Mouse (Mus musculus) megakaryocyte, adult 5-6 weeks (primary cell): Measurements from ENCODE around the gene Ptges. TPM values are rescaled to one million over a fixed set of nuclear protein-coding genes. Genes with fewer than 3 reads are reported as not detected.

ENCODE experiments used
- ATAC-seq: 2 replicates; pipeline ENCODE4 v1.8.0; 2016; ENCODE audit warnings: mild to moderate bottlenecking, inconsistent platforms; ENCODE audit not compliant: poor library complexity, severe bottlenecking
- total RNA-seq, 2 experiments: library from RNA; stranded (forward) in 1 of 2; stranded (reverse) in 1 of 2; fragments of 153-499, 151-499 nt in 1 of 2; fragments of 221-1000, 200-1000 nt in 1 of 2; gene quantifications; 2 replicates each; pipeline versions ENCODE4 v1.2.3 to v1.2.4; 2015 to 2017

Ptges gene
- total RNA-seq, 2 experiments from 2014 or later = 0.67 to 0.77 TPM

DNA sequence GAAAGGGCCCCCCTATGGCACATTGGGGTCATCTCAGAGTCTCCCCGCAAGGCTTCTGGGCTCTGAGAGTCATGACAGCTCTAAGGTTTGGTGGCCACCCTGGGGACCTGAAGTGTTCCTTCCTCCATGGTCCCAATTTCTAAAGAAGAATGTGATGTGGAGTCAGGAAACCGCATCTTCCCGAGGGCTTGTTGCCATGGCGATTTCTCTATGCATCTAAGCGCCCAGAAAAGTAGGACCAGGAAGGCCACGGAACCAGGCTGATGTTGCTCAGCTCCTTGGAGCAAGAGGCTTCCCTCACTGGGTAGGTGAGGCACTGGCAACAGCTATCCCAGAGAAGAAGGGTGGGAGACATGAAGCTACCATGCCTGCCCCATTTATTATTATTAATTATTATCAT is 72.6 kb downstream of the Ptges start:
- no peak for ATAC-seq

GRCm38 (mm10) chr2:30852771-30853313 is 76.8 kb downstream of the Ptges start:
- ATAC-seq = no peak

- ATAC-seq = no peak
Measured at GRCm38 (mm10) chr2:30850581-30850980, 79.1 kb downstream of the Ptges start.

DNA sequence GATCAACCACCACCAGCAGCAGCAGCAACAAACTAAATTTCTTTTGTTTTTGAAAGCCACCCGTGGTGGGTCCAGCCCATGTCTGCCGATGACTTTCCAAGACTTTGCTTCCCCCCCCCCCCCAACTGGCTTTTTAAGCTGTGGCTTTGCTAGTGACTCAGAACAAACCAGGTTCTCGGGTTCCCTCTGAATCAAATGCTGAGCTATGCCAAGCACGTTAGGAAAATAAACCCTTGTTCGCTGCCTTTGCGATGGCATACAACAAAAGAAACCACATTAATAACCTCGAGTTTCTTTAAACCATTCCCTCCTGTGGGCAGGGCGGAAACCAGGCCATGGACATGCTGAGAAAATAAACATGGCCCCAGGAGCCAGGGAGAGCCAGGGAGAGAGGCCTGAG is 81.5 kb downstream of the Ptges start:
- no peak for ATAC-seq

DNA sequence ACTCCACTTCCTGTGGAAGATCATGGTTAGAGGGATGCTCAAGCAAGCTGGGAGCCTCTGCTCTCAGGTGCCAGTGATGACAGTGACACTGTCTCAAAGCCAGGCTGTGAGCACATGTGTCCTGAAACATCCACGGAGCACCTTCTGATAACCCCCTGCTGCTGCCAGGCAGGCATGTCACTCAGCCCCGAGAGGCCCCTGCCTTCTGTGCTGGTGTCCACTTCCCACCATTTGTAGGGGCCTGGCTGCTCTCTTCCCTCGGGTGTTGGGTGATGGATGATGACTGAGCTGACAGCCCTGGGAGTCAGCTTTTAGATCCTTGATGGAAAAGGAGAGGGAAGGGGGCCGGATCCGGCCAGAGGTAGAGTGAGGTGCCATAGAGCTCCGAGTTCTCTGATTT is 82.9 kb downstream of the Ptges start:
- ATAC-seq = no peak

- no peak for ATAC-seq
Measured at GRCm38 (mm10) chr2:30846236-30846635, 83.4 kb downstream of the Ptges start.

DNA sequence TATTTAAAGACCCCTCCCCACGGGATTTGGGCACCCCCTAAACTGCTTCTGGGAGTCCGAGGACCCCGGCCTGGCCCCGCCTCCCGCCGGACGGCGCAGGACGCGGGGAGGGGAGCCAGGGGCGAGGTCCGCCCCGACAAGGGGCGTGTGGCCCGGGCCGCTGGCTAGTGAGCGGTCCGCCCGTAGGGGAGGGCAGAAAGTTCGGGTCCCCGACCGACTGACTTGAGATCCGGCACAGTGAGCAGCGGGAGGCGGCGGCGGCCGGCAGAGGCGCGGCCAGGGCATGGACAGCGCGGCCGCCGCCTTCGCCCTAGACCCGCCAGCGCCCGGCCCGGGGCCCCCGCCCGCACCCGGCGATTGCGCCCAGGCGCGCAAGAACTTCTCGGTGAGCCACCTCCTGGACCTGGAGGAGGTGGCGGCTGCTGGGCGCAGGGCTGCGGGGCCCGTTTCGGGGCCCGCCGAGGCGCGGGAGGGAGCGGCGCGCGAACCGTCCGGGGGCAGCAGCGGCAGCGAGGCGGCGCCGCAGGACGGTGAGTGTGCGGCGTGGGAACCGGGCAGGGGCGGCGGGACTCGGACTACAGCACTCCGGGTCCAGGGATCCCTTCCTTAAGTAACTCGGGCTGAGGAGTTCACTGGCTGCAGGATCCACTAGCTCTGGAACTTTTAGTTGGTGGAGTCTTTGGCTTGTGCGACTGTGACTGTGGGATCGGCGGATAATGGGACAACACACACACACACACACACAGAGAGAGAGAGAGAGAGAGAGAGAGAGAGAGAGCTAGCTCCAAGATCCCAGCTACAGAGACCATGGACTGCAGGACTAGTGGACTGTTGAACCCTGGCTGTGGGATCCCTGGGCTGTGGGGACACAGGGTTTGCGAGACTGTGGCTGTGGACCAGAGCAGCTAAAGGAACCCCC is 84.3 kb downstream of the Ptges start:
- ATAC-seq = no peak

DNA sequence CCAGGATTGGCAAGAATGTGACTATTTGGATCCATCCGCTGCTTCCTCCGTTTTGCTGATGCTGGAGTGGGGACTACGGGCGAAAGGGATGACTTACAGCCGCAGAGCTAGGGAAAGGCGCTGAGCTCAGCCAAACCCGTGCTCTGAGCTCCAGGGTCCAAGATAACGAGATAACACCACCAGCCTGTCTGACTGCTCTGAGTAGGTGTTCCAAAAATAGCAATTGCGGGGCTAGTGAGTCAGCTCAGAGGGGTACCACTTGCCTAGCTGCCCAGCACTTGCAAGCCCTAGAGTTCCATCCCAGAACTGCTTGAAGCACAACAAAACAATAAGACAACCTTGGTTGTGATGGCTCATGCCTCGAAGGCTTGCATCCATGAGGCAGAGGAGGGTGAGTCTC is 87.0 kb downstream of the Ptges start:
- ATAC-seq = no peak

Other genes with a start within 250 kb of the Ptges start
- not detected in 2 replicates for gene 1700001O22Rik, start 126.2 kb downstream of the Ptges start, total RNA-seq (2015)
- gene 1700001O22Rik, start 126.2 kb downstream of the Ptges start, total RNA-seq (2017) = 0.45 TPM in 1 of 2 replicates, not detected in the other
- 4.1 and 9.5 TPM in 2 replicates for gene Ntmt1, start 122.0 kb downstream of the Ptges start, total RNA-seq (2015)
- gene Ntmt1, start 122.0 kb downstream of the Ptges start, total RNA-seq (2017) = 7.9 TPM in 2 replicates
- gene Asb6, start 99.5 kb downstream of the Ptges start, total RNA-seq (2015) = 4.3 and 6.1 TPM in 2 replicates
- gene Asb6, start 99.5 kb downstream of the Ptges start, total RNA-seq (2017) = 12.6 and 17.1 TPM in 2 replicates
- not detected in 2 replicates for gene Prrx2, start 94.9 kb downstream of the Ptges start, total RNA-seq (2015)
- gene Prrx2, start 94.9 kb downstream of the Ptges start, total RNA-seq (2017) = not detected in 2 replicates
- gene Tor1b, start 23.1 kb upstream of the Ptges start, total RNA-seq (2015) = 28.1 and 32.7 TPM in 2 replicates
- 40.3 and 42.6 TPM in 2 replicates for gene Tor1b, start 23.1 kb upstream of the Ptges start, total RNA-seq (2017)
- 88.1 and 97.1 TPM in 2 replicates for gene Tor1a, start 38.1 kb upstream of the Ptges start, total RNA-seq (2015)
- 132 and 135 TPM in 2 replicates for gene Tor1a, start 38.1 kb upstream of the Ptges start, total RNA-seq (2017)
- gene BC005624, start 52.3 kb upstream of the Ptges start, total RNA-seq (2015) = 30.7 and 36.0 TPM in 2 replicates
- 56.0 and 66.1 TPM in 2 replicates for gene BC005624, start 52.3 kb upstream of the Ptges start, total RNA-seq (2017)
- 1.9 and 2.5 TPM in 2 replicates for gene Usp20, start 52.4 kb upstream of the Ptges start, total RNA-seq (2015)
- gene Usp20, start 52.4 kb upstream of the Ptges start, total RNA-seq (2017) = 2.9 and 3.1 TPM in 2 replicates
- gene Fnbp1, start 212.1 kb upstream of the Ptges start, total RNA-seq (2015) = 62.0 and 64.1 TPM in 2 replicates
- 39.0 and 48.7 TPM in 2 replicates for gene Fnbp1, start 212.1 kb upstream of the Ptges start, total RNA-seq (2017)
- gene Gpr107, start 222.5 kb upstream of the Ptges start, total RNA-seq (2015) = 22.1 and 22.2 TPM in 2 replicates
- gene Gpr107, start 222.5 kb upstream of the Ptges start, total RNA-seq (2017) = 29.2 and 32.1 TPM in 2 replicates